Mouse (Mus musculus) bone marrow, adult 2 months (tissue): Measurements from ENCODE around the gene Erp29. TPM values are rescaled to one million over a fixed set of nuclear protein-coding genes. Genes with fewer than 3 reads are reported as not detected.
"Not testable (repeated sequence)": the region's sequence is repeated elsewhere in the genome, so short reads cannot be mapped to it uniquely, and the experiment has no call there.

ENCODE experiments used
- H3K27ac ChIP-seq: fragments of 200-500 bp; 2 replicates; pipeline ENCODE4 v1.5.1; 2012; ENCODE audit warnings: low read depth, mild to moderate bottlenecking, control low read depth, inconsistent platforms, low read length; ENCODE audit not compliant: control insufficient read depth, poor library complexity, insufficient read depth
- H3K4me1 ChIP-seq: fragments of 200-500 bp; 2 replicates; pipeline ENCODE4 v1.6.1; 2011; ENCODE audit warnings: low read length; ENCODE audit not compliant: control insufficient read depth, insufficient read depth
- H3K4me3 ChIP-seq: fragments of 200-500 bp; replicated peaks from 2 replicates; pipeline ENCODE3; 2011; ENCODE audit warnings: mild to moderate bottlenecking, low read depth, low read length, control low read depth; ENCODE audit not compliant: control insufficient read depth
- CTCF ChIP-seq: fragments of 200-500 bp; IDR thresholded peaks from 2 replicates; pipeline ENCODE4 v1.5.1; 2011; ENCODE audit warnings: low read length, control low read depth; ENCODE audit not compliant: control insufficient read depth, insufficient read depth
- POLR2A ChIP-seq: fragments of 200-500 bp; IDR thresholded peaks from 2 replicates; pipeline ENCODE4 v1.6.1; 2011; ENCODE audit warnings: low read depth, mild to moderate bottlenecking, control low read depth, low read length, borderline replicate concordance; ENCODE audit not compliant: control insufficient read depth
- WGBS: fragments of 180-500 bp; shearing (Covaris S2); methylation state at CpG from one replicate; pipeline ENCODE4 v1.1.7; 2018; 5-methylcytosine and 5-hydroxymethylcytosine counted together
- polyA plus RNA-seq: library from polyadenylated mRNA; stranded (reverse); fragments of >200 nt; gene quantifications from 2 replicates; pipeline ENCODE4 v1.2.4, GENCODE M21; 2011; ENCODE audit warnings: low replicate concordance; ENCODE audit not compliant: missing spikeins, insufficient read depth, insufficient read length

The Erp29 gene
- polyA plus RNA-seq, result 161 and 240 TPM in 2 replicates

GRCm38 (mm10) chr5:121452026-121452869 is at the start of gene Erp29:
Gene Erp29 (minus strand): TSS chr5:121452506.
- H3K4me3 ChIP-seq, result peak within 1 kb of the TSS; percentile 98
- TF ChIP-seq POLR2A (peak; percentile 95), CTCF (no peak; the same call in 1 of the 2 replicates)
- peaks cover 3% of the 10 kb centered on the region for H3K4me1 ChIP-seq
- peak within 1 kb of the TSS; percentile 98 for H3K27ac ChIP-seq
- under 1% methylated on average over 94 of the region's 97 CpGs for WGBS

GRCm38 (mm10) chr5:121501424-121501996 is 49.2 kb upstream of the Erp29 start:
- H3K4me1 ChIP-seq, H3K27ac ChIP-seq: not testable (repeated sequence)
- H3K4me3 ChIP-seq, result peak overlapping the region; percentile 67
- WGBS, result 5% methylated on average over 11 of the region's 17 CpGs

GRCm38 (mm10) chr5:121500719-121501118 is 48.4 kb upstream of the Erp29 start:
- Histone ChIP-seq H3K4me1 (peaks cover 2% of the 10 kb centered on the region), H3K27ac (0 out of 2 replicates have a peak overlapping the region, but pooled peaks have one; percentile 38), H3K4me3 (peak overlapping the region; percentile 3)
- WGBS, result 25% methylated on average over 7 of the region's 7 CpGs
- TF ChIP-seq POLR2A (no peak), CTCF (no peak)

- H3K4me1 ChIP-seq, result no peaks in the 10 kb centered on the region
- 65% methylated on average over 8 of the region's 8 CpGs for WGBS
- no peak overlapping the region for H3K27ac ChIP-seq
- H3K4me3 ChIP-seq, result no peak overlapping the region
- TF ChIP-seq POLR2A, result no peak
- TF ChIP-seq CTCF, result no peak
These were observed 41.0 kb upstream of the Erp29 start for GRCm38 (mm10) chr5:121493305-121493704.

GRCm38 (mm10) chr5:121484801-121485200 is 32.5 kb upstream of the Erp29 start:
- H3K27ac ChIP-seq, result no peak overlapping the region
- TF ChIP-seq CTCF (no peak), POLR2A (no peak)
- 76% methylated on average over 5 of the region's 5 CpGs for WGBS
- H3K4me1 ChIP-seq, result no peaks in the 10 kb centered on the region
- H3K4me3 ChIP-seq, result no peak overlapping the region

GRCm38 (mm10) chr5:121477680-121478079 is 25.4 kb upstream of the Erp29 start:
- WGBS, result 28% methylated on average over 3 of the region's 3 CpGs
- H3K27ac ChIP-seq, result no peak overlapping the region
- H3K4me3 ChIP-seq, result no peak overlapping the region
- no peaks in the 10 kb centered on the region for H3K4me1 ChIP-seq
- TF ChIP-seq CTCF, result no peak
- TF ChIP-seq POLR2A, result no peak

- H3K27ac ChIP-seq, result no peak overlapping the region
- H3K4me3 ChIP-seq, result no peak overlapping the region
- H3K4me1 ChIP-seq, result peaks cover 1% of the 10 kb centered on the region; the same call in 1 of the 2 replicates
- WGBS, result 70% methylated on average over 1 of the region's 1 CpGs
- TF ChIP-seq CTCF (no peak), POLR2A (no peak)
These were observed 23.7 kb upstream of the Erp29 start for GRCm38 (mm10) chr5:121476040-121476439.

GRCm38 (mm10) chr5:121474610-121475009 is 22.3 kb upstream of the Erp29 start:
- no peak overlapping the region for H3K4me3 ChIP-seq
- TF ChIP-seq CTCF (no peak), POLR2A (no peak)
- peaks cover 2% of the 10 kb centered on the region; the same call in 1 of the 2 replicates for H3K4me1 ChIP-seq
- H3K27ac ChIP-seq, result no peak overlapping the region
- WGBS, result 82% methylated on average over 7 of the region's 7 CpGs

GRCm38 (mm10) chr5:121472411-121472810 is 20.1 kb upstream of the Erp29 start:
- Histone ChIP-seq H3K27ac (no peak overlapping the region), H3K4me1 (peaks cover 2% of the 10 kb centered on the region; the same call in 1 of the 2 replicates), H3K4me3 (no peak overlapping the region)
- WGBS, result 84% methylated on average over 2 of the region's 2 CpGs
- no peak for TF ChIP-seq POLR2A
- no peak for TF ChIP-seq CTCF
